Mouse (Mus musculus): ENCODE measurements at regions not wholly inside any gene's neighbourhood (a gene's known extent, or its start where the extent isn't known, plus 50 kb on each side); places are given as distances from the start of the nearest gene placed in this dataset.

DNA sequence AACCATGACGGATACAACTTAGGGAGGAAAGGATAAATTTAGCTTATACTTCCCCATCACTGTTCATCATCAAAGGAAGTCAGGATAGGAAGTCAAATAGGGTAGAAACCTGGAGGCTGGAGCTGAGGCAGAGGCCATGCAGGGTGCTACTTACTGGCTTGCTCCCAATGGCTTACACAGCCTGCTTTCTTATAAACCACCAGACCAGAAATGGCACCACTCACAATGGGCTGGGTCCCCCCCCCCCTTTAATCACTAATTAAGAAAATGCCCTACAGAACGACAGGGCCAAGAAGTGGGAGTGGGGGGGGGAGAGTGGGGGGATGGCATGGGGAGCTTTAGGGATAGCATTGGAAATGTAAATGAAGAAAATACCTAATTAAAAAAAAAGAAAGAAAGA lies 251.6 kb downstream of the Smarca1 start:
- TF ChIP-seq CTCF (IDR thresholded peaks at IDR 0.05; ENCODE audit: low read depth): no peak
- no peak for TF ChIP-seq EP300 (optimal IDR thresholded peaks at IDR 0.05)
